Mouse (Mus musculus) stomach, embryonic 14.5 days (tissue): ENCODE data around the gene Ccsap. TPM values are rescaled to one million over a fixed set of nuclear protein-coding genes. Genes with fewer than 3 reads are reported as not detected.
A peak's percentile ranks its signal among the peaks of the same experiment; 100 is the strongest.

Experiments
- ATAC-seq: fragments of 200-750 bp; cut with Nextera tagmentation; 2 replicates; pipeline ENCODE4 v1.8.0; 2017; ENCODE audit warnings: low read depth, moderate TSS enrichment; ENCODE audit not compliant: insufficient number of reproducible peaks, insufficient read depth, low FRiP score
- H3K27ac ChIP-seq: fragments of 300-500 bp; sonication (generic); 2 replicates; pipeline ENCODE4 v1.5.1; 2014; ENCODE audit warnings: mild to moderate bottlenecking, low read length, moderate library complexity, mixed read lengths
- H3K27me3 ChIP-seq: fragments of 300-500 bp; sonication (generic); 2 replicates; pipeline ENCODE4 v1.6.1; 2014; ENCODE audit warnings: low read length, control low read depth, mixed read lengths; ENCODE audit not compliant: control insufficient read depth, insufficient read depth
- H3K36me3 ChIP-seq: fragments of 300-500 bp; sonication (generic); 2 replicates; pipeline ENCODE4 v1.6.1; 2014; ENCODE audit warnings: mild to moderate bottlenecking, control low read depth, low read length, moderate library complexity, mixed read lengths; ENCODE audit not compliant: control insufficient read depth, insufficient read depth
- H3K4me1 ChIP-seq: fragments of 300-500 bp; sonication (generic); 2 replicates; pipeline ENCODE4 v1.6.1; 2014; ENCODE audit warnings: low read length, control low read depth, mixed read lengths; ENCODE audit not compliant: control insufficient read depth, insufficient read depth
- H3K4me2 ChIP-seq: fragments of 300-500 bp; sonication (generic); replicated peaks from 2 replicates; pipeline ENCODE4 v1.6.1; 2014; ENCODE audit warnings: low read depth, low read length, control low read depth
- H3K4me3 ChIP-seq: fragments of 300-500 bp; sonication (generic); 2 replicates; pipeline ENCODE4 v1.5.1; 2014; ENCODE audit warnings: low read depth, low read length, control low read depth
- H3K9ac ChIP-seq: fragments of 300-500 bp; sonication (generic); replicated peaks from 2 replicates; pipeline ENCODE4 v1.6.1; 2014; ENCODE audit warnings: low read depth, mild to moderate bottlenecking, control low read depth, low read length, moderate library complexity, mixed read lengths
- H3K9me3 ChIP-seq: fragments of 300-500 bp; sonication (generic); 2 replicates; pipeline ENCODE4 v1.6.1; 2016; ENCODE audit warnings: low read depth, low read length, control low read depth; ENCODE audit not compliant: control insufficient read depth
- WGBS: fragments of 180-500 bp; shearing (Covaris S2); extraction: QIAGEN DNeasy Blood & Tissue Kit; methylation state at CpG from one replicate; pipeline ENCODE4 v1.1.7; 2014; 5-methylcytosine and 5-hydroxymethylcytosine counted together
- polyA plus RNA-seq: library from polyadenylated mRNA; unstranded; fragments of >200 nt; fragmentation: Nextera tagmentation; extraction: Ambion mirVana; gene quantifications from 2 replicates; pipeline ENCODE4 v1.2.1, GENCODE M21; 2014

Gene Ccsap
- polyA plus RNA-seq, 1 experiment from 2014 or later: 4.6 TPM

- Histone ChIP-seq H3K27me3 (peaks cover 9% of the 10 kb centered on the region), H3K4me2 (no peak overlapping the region), H3K9ac (no peak overlapping the region), H3K4me1 (peaks cover 9% of the 10 kb centered on the region; the same call in 1 of the 2 replicates), H3K36me3 (no peaks in the 10 kb centered on the region), H3K4me3 (no peak overlapping the region), H3K27ac (no peak overlapping the region), H3K9me3 (no peaks in the 10 kb centered on the region)
- 90% methylated on average over 4 of the region's 4 CpGs for WGBS
- no peak for ATAC-seq
Observed at GRCm38 (mm10) chr8:123887163-123887562, 27.2 kb upstream of the Ccsap start.

- H3K27me3 ChIP-seq: no peaks in the 10 kb centered on the region
- H3K36me3 ChIP-seq: no peaks in the 10 kb centered on the region
- H3K4me3 ChIP-seq: no peak overlapping the region
- no peak overlapping the region for H3K9ac ChIP-seq
- no peaks in the 10 kb centered on the region for H3K9me3 ChIP-seq
- whole genome bisulfite sequencing: 5% methylated on average over 14 of the region's 14 CpGs
- H3K27ac ChIP-seq: no peak overlapping the region
- H3K4me1 ChIP-seq: peaks cover 5% of the 10 kb centered on the region; the same call in 1 of the 2 replicates
- H3K4me2 ChIP-seq: peak overlapping the region; percentile 18; the same call in 1 of the 2 replicates
- ATAC-seq: peak; percentile 75
Observed at GRCm38 (mm10) chr8:123884721-123885565, 24.9 kb upstream of the Ccsap start.

- WGBS: 77% methylated on average over 4 of the region's 4 CpGs
- Histone ChIP-seq H3K4me2 (no peak overlapping the region), H3K9me3 (no peaks in the 10 kb centered on the region)
Observed at GRCm38 (mm10) chr8:123883094-123883493, 23.1 kb upstream of the Ccsap start.

GRCm38 (mm10) chr8:123882412-123882811 is 22.4 kb upstream of the Ccsap start:
- H3K9me3 ChIP-seq: no peaks in the 10 kb centered on the region

More at GRCm38 (mm10) chr8:123883094-123883493, 23.1 kb upstream of the Ccsap start:
- H3K27me3 ChIP-seq: no peaks in the 10 kb centered on the region
- no peak for ATAC-seq
- no peaks in the 10 kb centered on the region for H3K36me3 ChIP-seq
- no peak overlapping the region for H3K9ac ChIP-seq
- no peak overlapping the region for H3K27ac ChIP-seq
- no peak overlapping the region for H3K4me3 ChIP-seq
- H3K4me1 ChIP-seq: peaks cover 5% of the 10 kb centered on the region; the same call in 1 of the 2 replicates

GRCm38 (mm10) chr8:123880821-123881350 is 20.9 kb upstream of the Ccsap start:
- ATAC-seq: no peak
- Histone ChIP-seq H3K27ac (no peak overlapping the region), H3K4me3 (no peak overlapping the region), H3K9me3 (no peaks in the 10 kb centered on the region), H3K4me1 (peaks cover 5% of the 10 kb centered on the region; the same call in 1 of the 2 replicates), H3K9ac (no peak overlapping the region), H3K36me3 (no peaks in the 10 kb centered on the region), H3K4me2 (no peak overlapping the region), H3K27me3 (no peaks in the 10 kb centered on the region)
- 27% methylated on average over 4 of the region's 4 CpGs for WGBS

More at GRCm38 (mm10) chr8:123882412-123882811, 22.4 kb upstream of the Ccsap start:
- H3K4me3 ChIP-seq: no peak overlapping the region
- ATAC-seq: no peak
- no peak overlapping the region for H3K4me2 ChIP-seq
- H3K27ac ChIP-seq: no peak overlapping the region
- peaks cover 5% of the 10 kb centered on the region; the same call in 1 of the 2 replicates for H3K4me1 ChIP-seq
- 66% methylated on average over 2 of the region's 2 CpGs for WGBS
- no peak overlapping the region for H3K9ac ChIP-seq
- no peaks in the 10 kb centered on the region for H3K36me3 ChIP-seq
- H3K27me3 ChIP-seq: no peaks in the 10 kb centered on the region

- H3K9me3 ChIP-seq: no peaks in the 10 kb centered on the region
- WGBS: 62% methylated on average over 10 of the region's 10 CpGs
Observed at GRCm38 (mm10) chr8:123880271-123880670, 20.3 kb upstream of the Ccsap start.

GRCm38 (mm10) chr8:123877865-123878264 is 17.9 kb upstream of the Ccsap start:
- ATAC-seq: no peak
- H3K4me2 ChIP-seq: no peak overlapping the region
- H3K36me3 ChIP-seq: no peaks in the 10 kb centered on the region
- no peaks in the 10 kb centered on the region for H3K27me3 ChIP-seq
- WGBS: 46% methylated on average over 2 of the region's 2 CpGs
- H3K4me1 ChIP-seq: no peaks in the 10 kb centered on the region
- no peak overlapping the region for H3K9ac ChIP-seq
- no peak overlapping the region for H3K4me3 ChIP-seq
- H3K9me3 ChIP-seq: no peaks in the 10 kb centered on the region
- H3K27ac ChIP-seq: no peak overlapping the region

More at GRCm38 (mm10) chr8:123880271-123880670, 20.3 kb upstream of the Ccsap start:
- Histone ChIP-seq H3K9ac (no peak overlapping the region), H3K4me3 (no peak overlapping the region), H3K36me3 (no peaks in the 10 kb centered on the region), H3K27ac (no peak overlapping the region), H3K4me2 (no peak overlapping the region), H3K4me1 (peaks cover 5% of the 10 kb centered on the region; the same call in 1 of the 2 replicates), H3K27me3 (no peaks in the 10 kb centered on the region)
- ATAC-seq: no peak

GRCm38 (mm10) chr8:123874324-123874723 is 14.3 kb upstream of the Ccsap start:
- no peak overlapping the region for H3K27ac ChIP-seq
- no peak overlapping the region for H3K4me2 ChIP-seq
- ATAC-seq: no peak
- H3K27me3 ChIP-seq: no peaks in the 10 kb centered on the region
- 74% methylated on average over 11 of the region's 11 CpGs for WGBS
- H3K4me3 ChIP-seq: no peak overlapping the region
- H3K36me3 ChIP-seq: no peaks in the 10 kb centered on the region
- no peak overlapping the region for H3K9ac ChIP-seq
- no peaks in the 10 kb centered on the region for H3K4me1 ChIP-seq
- no peaks in the 10 kb centered on the region for H3K9me3 ChIP-seq
